Mouse (Mus musculus): ENCODE results near the gene Tbc1d10a. TPM values are rescaled to one million over a fixed set of nuclear protein-coding genes. Genes with fewer than 3 reads are reported as not detected.
A peak's percentile ranks its signal among the peaks of the same experiment; 100 is the strongest.
"Not testable (repeated sequence)": the region's sequence is repeated elsewhere in the genome, so short reads cannot be mapped to it uniquely, and the experiment has no call there.

The Tbc1d10a gene
- polyA plus RNA-seq, 1 experiment from 2014 or later = 9.4 TPM

DNA sequence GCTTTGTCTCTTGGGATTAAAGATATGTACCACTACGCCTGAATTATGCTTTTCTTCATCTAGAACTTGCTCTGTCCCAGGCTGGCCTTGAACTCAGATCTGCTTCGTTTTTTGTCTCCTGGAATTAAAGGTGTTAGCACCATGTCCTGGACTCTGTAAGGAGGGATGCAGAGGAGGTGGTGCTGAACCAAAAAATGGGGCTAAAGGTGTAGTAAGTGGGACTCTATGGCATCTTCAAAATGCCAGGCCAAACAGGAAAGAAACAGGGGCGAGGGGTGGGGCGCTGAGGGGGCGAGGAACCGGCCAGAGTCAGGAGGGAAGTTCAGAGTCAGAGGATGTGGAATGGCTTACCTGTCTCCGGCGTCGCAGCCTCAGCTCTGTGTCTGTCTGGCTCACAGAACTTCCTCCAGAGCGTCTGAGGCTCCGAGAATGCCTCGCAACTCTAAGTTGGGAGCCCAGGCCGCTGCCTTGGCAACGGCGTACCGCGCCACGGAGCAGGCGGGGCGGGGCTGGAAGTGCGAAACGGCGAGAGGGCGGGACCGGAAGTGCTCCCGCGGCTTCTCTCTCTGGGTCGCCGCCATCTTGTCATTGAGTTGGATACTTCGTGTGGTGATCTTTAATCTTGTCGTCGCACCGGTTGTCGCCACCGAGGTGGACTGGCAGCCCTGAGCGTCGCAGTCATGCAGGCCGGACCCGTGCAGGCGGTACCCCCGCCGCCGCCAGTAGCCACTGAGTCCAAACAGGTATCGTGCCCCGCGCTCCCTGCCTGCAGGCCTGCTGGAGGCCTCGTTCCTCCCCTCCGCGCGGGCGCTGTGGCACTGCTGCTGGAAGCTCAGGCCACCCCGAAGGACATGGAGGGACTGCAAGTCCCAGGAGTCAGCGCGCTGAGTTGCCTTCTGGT is 26.5 kb upstream of the Tbc1d10a start, which contains the start of the genes Ccdc157 and Sf3a1:
Gene Ccdc157 (minus strand): TSS at position 486 of the 901 bp plus-strand sequence.
Gene Sf3a1 (plus strand): TSS at position 543 of the 901 bp plus-strand sequence.
- peak within 1 kb of the TSS; percentile 33 for H3K27ac ChIP-seq
- H3K79me2 ChIP-seq (ENCODE audit: inconsistent target) = peaks cover 45% of the 10 kb centered on the region
- 2% methylated on average over 54 of the region's 54 CpGs for WGBS (ENCODE audit: missing documents)

DNA sequence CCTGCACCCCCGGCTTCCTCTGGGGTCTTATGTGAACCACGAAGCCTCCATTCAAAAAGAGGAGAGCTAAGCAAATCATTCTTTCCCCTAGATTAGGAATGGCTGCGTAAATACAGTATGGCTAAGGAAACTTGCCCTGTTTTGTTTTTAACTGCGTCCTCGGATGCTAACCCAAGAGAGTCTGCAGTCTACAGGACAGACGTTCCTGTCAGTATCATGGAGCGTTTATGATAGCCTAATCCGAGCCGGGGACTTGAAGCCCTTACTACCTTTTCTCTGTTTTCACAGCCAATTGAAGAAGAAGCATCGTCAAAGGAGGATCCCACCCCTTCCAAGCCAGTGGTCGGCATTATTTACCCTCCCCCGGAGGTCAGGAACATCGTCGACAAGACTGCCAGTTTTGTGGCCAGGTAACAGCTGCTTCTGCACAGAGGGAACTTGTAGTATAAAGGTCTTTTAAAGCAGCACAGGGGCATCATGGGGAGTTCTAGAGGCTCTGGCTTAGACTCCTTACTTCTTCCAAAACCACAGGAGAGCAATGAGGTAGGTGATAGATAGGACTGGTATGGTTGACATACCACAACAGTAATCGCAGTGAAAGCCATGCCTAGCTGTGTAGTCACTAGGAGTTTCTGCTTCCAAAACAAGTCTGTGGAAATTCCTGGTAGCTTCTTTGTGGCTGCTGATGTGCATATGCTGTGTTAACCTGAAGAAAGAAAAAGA is 25.7 kb upstream of the Tbc1d10a start:
- H3K36me3 ChIP-seq (ENCODE audit: inconsistent target) = peaks cover 32% of the 10 kb centered on the region; the same call in 1 of the 2 replicates
- H3K27ac ChIP-seq = peak overlapping the region; percentile 33
- H3K4me3 ChIP-seq (ENCODE audit: inconsistent target) = peak overlapping the region; percentile 75
- H3K79me2 ChIP-seq (ENCODE audit: inconsistent target) = peaks cover 53% of the 10 kb centered on the region
- WGBS (ENCODE audit: missing documents) = 7% methylated on average over 15 of the region's 15 CpGs

More for the DNA sequence above, 26.5 kb upstream of the Tbc1d10a start, which contains the start of the genes Ccdc157 and Sf3a1:
- Histone ChIP-seq H3K36me3 (ENCODE audit: inconsistent target) (peaks cover 24% of the 10 kb centered on the region; the same call in 1 of the 2 replicates), H3K4me3 (ENCODE audit: inconsistent target) (peak within 1 kb of the TSS; percentile 75)

DNA sequence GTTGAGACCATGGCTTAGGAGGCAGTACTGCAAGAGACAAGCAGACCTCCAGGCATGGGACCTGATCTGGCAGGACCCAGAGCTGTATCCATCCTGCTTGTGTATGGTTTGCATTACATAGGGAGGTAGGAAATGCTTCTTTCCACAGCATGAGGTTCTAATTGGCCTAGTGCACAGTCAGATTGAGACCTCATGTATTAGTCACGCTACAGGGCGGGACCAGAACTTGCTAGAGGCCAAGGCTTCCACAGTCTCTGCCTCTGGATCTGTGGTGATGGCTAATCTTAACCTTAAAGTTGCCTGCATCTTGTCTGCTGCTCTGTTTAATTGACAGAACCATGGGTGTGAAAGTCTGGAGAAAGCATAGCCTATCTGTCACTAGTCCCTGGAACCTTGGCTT is 21.9 kb upstream of the Tbc1d10a start:
- Histone ChIP-seq H3K4me3 (ENCODE audit: inconsistent target) (no peak overlapping the region), H3K36me3 (ENCODE audit: inconsistent target) (peaks cover 63% of the 10 kb centered on the region), H3K27ac (no peak overlapping the region), H3K79me2 (ENCODE audit: inconsistent target) (peaks cover 53% of the 10 kb centered on the region)
- 100% methylated on average over 2 of the region's 2 CpGs for WGBS (ENCODE audit: missing documents)

DNA sequence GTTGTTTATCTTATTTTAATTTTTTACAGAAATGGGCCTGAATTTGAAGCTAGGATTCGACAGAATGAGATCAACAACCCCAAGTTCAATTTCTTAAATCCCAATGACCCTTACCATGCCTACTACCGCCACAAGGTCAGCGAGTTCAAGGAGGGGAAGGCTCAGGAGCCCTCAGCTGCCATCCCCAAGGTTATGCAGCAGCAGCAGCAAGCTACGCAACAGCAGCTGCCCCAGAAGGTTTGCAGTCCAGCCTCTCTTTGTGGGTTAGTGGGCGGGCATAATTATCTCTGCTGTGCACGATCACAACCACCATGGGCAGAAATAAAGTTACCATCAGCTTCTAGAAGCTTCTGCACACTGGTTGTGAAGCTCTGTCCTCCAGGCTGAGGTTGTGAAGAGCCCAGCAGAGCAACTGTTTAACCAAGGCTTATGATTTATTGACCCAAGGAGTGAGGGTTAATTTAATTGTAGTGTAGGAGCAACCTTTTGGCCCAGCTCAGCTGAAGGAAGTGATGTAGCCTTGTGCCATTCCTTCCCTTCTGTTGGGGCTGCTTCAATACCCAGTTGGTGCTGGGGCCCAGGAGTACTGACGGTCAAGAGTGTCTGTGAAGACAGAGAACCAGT is 20.0 kb upstream of the Tbc1d10a start:
- Histone ChIP-seq H3K79me2 (ENCODE audit: inconsistent target) (peaks cover 42% of the 10 kb centered on the region), H3K36me3 (ENCODE audit: inconsistent target) (peaks cover 82% of the 10 kb centered on the region), H3K4me3 (ENCODE audit: inconsistent target) (no peak overlapping the region), H3K27ac (no peak overlapping the region)
- WGBS (ENCODE audit: missing documents) = 94% methylated on average over 7 of the region's 7 CpGs

DNA sequence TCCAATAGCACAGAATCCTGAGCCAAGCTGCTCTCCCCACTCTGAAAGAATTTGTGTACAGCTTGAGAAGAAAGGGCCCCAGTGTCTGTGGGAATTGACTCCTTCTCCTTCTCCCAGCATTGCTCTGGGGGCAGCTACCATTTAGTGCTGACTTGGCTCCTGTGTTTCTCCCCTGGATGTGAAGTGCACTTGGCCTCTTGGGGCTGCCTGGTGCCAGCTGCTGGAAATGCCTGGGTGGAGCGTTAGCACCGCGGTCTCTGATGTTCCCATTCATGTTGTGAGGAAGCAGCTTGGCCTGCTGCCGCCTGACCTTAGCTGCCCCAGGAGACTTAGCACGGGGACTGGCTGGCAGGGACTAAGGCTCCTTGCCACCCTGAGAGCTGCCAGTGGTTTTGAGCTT is 12.0 kb upstream of the Tbc1d10a start:
- WGBS (ENCODE audit: missing documents) = 91% methylated on average over 5 of the region's 5 CpGs
- Histone ChIP-seq H3K79me2 (ENCODE audit: inconsistent target) (no peaks in the 10 kb centered on the region), H3K4me3 (ENCODE audit: inconsistent target) (no peak overlapping the region), H3K36me3 (ENCODE audit: inconsistent target) (peaks cover 98% of the 10 kb centered on the region), H3K27ac (no peak overlapping the region)

DNA sequence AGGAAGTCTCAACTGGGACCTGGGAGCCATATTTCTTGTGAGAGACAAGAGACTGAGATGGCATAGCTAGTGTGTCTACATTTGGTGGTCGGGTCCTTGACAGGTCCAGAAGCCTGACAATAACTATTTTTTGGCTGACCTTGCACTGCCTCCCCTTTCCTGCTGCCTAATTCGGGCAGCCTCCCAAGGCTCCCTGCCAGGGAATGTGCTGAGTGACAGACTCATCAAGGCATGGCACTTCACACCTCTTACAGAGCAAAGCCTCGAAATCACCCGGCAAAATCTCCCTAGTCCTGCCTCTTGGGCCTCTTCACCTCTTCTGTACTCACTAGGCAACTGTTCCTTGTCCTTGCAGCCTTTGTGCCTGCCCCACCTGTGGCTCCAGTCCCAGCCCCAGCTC is 8.9 kb upstream of the Tbc1d10a start:
- WGBS (ENCODE audit: missing documents) = 98% methylated on average over 4 of the region's 4 CpGs
- Histone ChIP-seq H3K79me2 (ENCODE audit: inconsistent target) (no peaks in the 10 kb centered on the region), H3K36me3 (ENCODE audit: inconsistent target) (peaks cover 91% of the 10 kb centered on the region), H3K4me3 (ENCODE audit: inconsistent target) (no peak overlapping the region), H3K27ac (no peak overlapping the region)

DNA sequence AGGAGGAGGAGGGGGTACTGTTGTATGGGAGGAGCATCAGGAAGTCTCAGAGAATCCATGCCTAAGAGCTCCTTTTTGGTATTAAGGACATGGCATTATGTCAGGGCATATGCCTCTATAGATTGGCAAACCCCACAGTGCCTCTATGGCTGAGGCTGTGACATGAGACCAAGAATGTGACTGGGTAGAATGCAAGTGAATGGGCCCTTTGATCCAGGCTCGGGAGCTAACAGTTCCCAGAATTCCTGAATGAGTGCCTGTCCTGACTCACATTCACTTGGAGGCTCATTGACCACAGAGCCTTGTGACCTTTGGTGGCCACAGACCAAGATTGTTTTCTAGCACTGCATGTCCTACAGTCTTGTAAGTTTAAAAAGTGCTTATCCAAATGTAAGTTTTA is 4.5 kb upstream of the Tbc1d10a start:
- peaks cover 1% of the 10 kb centered on the region; the same call in 1 of the 2 replicates for H3K79me2 ChIP-seq (ENCODE audit: inconsistent target)
- no peak overlapping the region for H3K27ac ChIP-seq
- no peak overlapping the region for H3K4me3 ChIP-seq (ENCODE audit: inconsistent target)
- peaks cover 48% of the 10 kb centered on the region for H3K36me3 ChIP-seq (ENCODE audit: inconsistent target)
- WGBS (ENCODE audit: missing documents) = 100% methylated on average over 1 of the region's 1 CpGs

DNA sequence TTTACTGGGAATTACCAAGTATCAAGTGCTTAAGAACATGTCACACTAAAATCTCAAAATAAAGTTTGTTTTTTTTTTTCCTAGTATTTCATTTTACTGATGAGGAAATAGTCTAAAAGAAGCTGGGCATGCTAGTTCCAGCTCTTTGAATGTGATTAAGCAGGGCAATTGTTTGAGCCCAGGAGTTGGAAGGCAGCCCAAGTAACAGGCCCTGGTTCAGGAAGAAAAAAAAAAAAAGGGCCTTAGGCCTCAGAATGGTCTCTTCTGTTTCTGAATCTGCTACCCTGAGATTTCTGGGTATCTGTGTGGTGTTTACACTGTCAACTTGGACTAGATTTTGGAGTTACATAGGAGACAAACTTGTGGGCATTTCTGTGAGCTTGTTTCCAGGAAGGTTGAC is 3.1 kb upstream of the Tbc1d10a start:
- Histone ChIP-seq H3K36me3 (ENCODE audit: inconsistent target) (peaks cover 34% of the 10 kb centered on the region), H3K4me3 (ENCODE audit: inconsistent target) (no peak overlapping the region), H3K79me2 (ENCODE audit: inconsistent target) (peaks cover 16% of the 10 kb centered on the region; the same call in 1 of the 2 replicates), H3K27ac (no peak overlapping the region)

DNA sequence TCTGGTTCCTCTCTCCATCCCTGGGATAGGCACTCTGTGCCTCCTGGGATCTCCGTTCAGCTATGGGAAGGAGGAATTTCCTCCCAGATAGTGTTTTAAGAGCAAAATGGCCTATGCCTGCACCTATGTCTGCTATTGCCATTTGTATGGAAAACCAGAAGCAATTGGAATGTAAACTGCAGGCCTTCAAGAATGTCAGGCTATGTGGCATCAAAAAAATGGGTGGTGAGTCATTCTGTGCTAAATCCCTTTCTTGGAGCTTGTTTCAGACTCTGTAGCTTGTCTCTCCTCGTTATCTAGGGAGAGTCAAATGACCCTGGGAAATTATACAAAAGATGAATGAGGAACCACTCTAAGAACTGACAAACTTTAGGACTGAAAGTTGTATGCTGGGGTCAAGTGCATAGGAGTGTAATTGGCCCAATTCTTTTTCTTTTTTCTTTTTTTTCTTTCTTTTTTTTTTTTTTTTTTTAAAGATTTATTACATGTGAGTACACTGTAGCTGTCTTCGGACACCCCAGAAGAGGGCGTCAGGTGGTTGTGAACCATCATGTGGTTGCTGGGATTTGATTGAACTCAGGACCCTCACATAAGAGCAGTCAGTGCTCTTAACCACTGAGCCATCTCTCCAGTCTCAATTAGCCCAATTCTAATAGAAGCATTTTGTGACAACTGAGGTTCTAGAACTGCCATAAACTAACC is 2.2 kb upstream of the Tbc1d10a start:
- WGBS (ENCODE audit: missing documents) = 71% methylated on average over 4 of the region's 4 CpGs
- Histone ChIP-seq H3K27ac (no peak overlapping the region), H3K36me3 (ENCODE audit: inconsistent target) (peaks cover 25% of the 10 kb centered on the region), H3K4me3 (ENCODE audit: inconsistent target) (no peak overlapping the region), H3K79me2 (ENCODE audit: inconsistent target) (peaks cover 24% of the 10 kb centered on the region; the same call in 1 of the 2 replicates)

DNA sequence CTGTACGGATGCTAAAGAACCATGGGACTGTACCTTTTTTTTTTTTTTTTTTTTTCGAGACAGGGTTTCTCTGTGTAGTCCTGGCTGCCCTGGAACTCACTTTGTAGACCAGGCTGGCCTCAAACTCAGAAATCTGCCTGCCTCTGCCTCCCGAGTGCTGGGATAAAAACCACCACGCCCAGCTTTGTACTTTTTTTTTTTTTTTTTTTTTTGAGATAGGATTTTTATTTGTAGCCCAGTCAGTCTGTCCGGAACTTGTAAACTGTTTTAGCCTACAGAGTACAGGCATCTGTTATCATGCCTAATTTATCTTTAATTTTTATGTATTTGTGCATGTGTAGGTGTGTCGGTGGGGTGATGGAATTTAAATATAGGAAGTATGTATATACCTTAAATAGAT is 1.1 kb upstream of the Tbc1d10a start:
- Histone ChIP-seq H3K36me3 (ENCODE audit: inconsistent target) (peaks cover 14% of the 10 kb centered on the region), H3K79me2 (ENCODE audit: inconsistent target) (peaks cover 29% of the 10 kb centered on the region; the same call in 1 of the 2 replicates)
- H3K4me3 ChIP-seq (ENCODE audit: inconsistent target); H3K27ac ChIP-seq: not testable (repeated sequence)
- WGBS (ENCODE audit: missing documents) = 96% methylated on average over 2 of the region's 6 CpGs

DNA sequence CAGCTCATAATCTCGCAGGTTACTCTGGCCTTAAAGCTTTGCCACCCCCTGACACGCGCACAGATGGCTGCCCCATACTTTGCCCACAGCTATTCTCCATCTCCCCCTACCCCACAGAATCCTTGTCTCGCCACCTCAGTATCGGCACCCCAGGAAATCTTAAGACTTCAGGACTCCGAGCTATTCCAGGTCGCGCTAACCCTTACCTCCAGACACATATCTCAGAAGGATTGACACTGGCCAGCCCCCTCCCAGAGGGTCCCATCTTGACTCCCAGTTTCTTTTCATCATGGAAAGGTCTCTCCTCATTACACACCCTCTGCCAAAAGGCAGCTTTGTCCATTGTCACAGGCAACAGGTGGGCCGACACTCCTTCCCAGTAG is 720 bp downstream of the Tbc1d10a start:
- WGBS (ENCODE audit: missing documents) = 28% methylated on average over 9 of the region's 9 CpGs
- peak overlapping the region; percentile 61 for H3K4me3 ChIP-seq (ENCODE audit: inconsistent target)
- no peaks in the 10 kb centered on the region for H3K36me3 ChIP-seq (ENCODE audit: inconsistent target)
- no peak overlapping the region for H3K27ac ChIP-seq
- peaks cover 41% of the 10 kb centered on the region; the same call in 1 of the 2 replicates for H3K79me2 ChIP-seq (ENCODE audit: inconsistent target)

DNA sequence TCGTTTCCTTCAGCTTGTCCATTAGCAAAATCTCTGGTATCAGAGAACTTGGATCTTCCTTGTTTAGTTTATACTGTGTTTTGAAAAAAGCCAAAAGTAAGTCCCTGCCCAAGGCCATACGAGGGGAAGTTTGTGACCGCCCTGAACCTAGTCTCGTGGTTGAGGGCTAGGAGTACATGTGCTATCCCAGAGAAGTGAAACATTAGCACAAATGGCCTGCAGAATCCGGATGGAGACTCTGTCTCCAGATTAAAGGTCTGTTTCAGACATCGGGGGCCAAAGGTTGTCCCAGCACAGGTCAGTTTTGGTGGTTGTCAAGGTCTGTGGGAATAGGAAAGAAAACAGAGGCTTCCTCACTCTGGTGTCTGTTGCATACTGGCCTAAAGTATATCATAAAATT is 2.6 kb downstream of the Tbc1d10a start:
- no peaks in the 10 kb centered on the region for H3K36me3 ChIP-seq (ENCODE audit: inconsistent target)
- no peak overlapping the region for H3K4me3 ChIP-seq (ENCODE audit: inconsistent target)
- WGBS (ENCODE audit: missing documents) = 86% methylated on average over 5 of the region's 6 CpGs
- H3K79me2 ChIP-seq (ENCODE audit: inconsistent target) = peaks cover 59% of the 10 kb centered on the region; the same call in 1 of the 2 replicates
- H3K27ac ChIP-seq = no peak overlapping the region

DNA sequence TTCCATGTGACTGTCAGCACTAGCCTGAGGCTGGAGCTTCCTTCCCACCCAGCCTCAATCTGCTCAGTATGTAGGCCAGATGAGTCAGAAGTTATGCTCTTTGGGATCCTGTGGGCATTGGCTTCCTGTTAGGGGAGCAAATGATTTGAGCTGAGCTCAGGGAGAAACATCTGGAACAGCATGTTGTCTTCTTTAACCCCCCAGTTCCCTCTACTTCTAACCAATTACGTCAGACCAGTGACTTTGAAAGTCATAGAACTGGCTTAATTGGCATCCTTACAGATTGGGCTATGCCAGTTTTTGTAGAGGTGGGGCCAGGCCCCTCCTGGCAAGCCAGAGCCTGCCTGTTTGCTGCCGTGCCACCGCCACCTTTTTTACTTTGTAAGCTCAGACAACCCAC is 4.1 kb downstream of the Tbc1d10a start:
- WGBS (ENCODE audit: missing documents) = 83% methylated on average over 3 of the region's 3 CpGs
- peaks cover 62% of the 10 kb centered on the region; the same call in 1 of the 2 replicates for H3K79me2 ChIP-seq (ENCODE audit: inconsistent target)
- H3K27ac ChIP-seq = peak overlapping the region; percentile 48
- H3K4me3 ChIP-seq (ENCODE audit: inconsistent target) = no peak overlapping the region
- H3K36me3 ChIP-seq (ENCODE audit: inconsistent target) = no peaks in the 10 kb centered on the region

DNA sequence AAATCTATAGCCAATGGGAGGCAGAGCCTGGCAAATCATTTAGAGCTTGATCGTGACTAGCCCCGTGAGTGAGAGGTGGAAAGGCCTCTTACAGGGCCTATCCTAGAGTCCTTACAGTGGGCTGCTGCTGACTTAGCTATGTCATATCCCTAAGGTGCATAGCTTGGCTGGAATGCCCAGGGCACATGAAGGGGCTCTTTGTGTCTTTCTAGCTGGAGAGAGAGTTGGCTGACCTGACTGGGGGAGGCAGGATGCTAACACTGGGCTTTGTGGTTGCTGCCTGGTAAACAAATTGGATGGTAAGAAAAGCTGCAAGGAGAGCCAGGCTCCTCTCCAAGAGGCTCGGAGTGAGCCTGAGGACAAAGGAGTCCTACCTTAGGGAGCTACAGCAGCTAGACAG is 6.2 kb downstream of the Tbc1d10a start:
- peaks cover 71% of the 10 kb centered on the region; the same call in 1 of the 2 replicates for H3K79me2 ChIP-seq (ENCODE audit: inconsistent target)
- H3K4me3 ChIP-seq (ENCODE audit: inconsistent target) = no peak overlapping the region
- no peak overlapping the region for H3K27ac ChIP-seq
- no peaks in the 10 kb centered on the region for H3K36me3 ChIP-seq (ENCODE audit: inconsistent target)
- 91% methylated on average over 3 of the region's 3 CpGs for WGBS (ENCODE audit: missing documents)
